Mouse (Mus musculus) frontal cortex, adult (tissue): ENCODE results near the gene Nkain4.
A peak's percentile ranks its signal among the peaks of the same experiment; 100 is the strongest.

Source experiments
- ATAC-seq: cut with Nextera tagmentation; 2 replicates; pipeline ENCODE4 v1.9.2; 2017; ENCODE audit warnings: mild to moderate bottlenecking, moderate library complexity, mixed read lengths; ENCODE audit not compliant: low TSS enrichment

Nkain4 gene

GRCm38 (mm10) chr2:180952731-180953171, 1.7 kb downstream of the Nkain4 start:
- ATAC-seq = 0 out of 2 replicates have a peak, but pooled peaks have one; percentile 19

- no peak for ATAC-seq
Measured at GRCm38 (mm10) chr2:180949947-180950346, 4.6 kb downstream of the Nkain4 start.

DNA sequence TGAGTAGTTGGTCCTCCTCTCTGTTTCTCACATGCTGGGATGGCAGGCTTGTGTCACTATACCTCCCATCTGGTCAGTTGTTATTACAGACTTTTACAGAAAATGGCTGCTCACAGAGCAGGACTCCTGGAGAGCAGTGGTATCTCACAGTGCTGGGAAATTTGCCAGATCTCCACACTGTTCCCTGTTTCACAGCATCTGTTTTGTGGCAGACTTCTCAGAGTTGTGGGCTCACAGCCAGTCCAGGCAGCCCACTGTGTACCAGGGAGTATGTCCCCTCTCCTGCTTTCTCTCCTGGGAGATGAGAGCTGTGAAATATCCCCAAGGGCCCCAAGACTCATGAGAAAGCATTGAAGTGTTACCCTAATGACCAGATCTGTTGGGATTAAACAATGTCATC, 12.6 kb downstream of the Nkain4 start:
- no peak for ATAC-seq

DNA sequence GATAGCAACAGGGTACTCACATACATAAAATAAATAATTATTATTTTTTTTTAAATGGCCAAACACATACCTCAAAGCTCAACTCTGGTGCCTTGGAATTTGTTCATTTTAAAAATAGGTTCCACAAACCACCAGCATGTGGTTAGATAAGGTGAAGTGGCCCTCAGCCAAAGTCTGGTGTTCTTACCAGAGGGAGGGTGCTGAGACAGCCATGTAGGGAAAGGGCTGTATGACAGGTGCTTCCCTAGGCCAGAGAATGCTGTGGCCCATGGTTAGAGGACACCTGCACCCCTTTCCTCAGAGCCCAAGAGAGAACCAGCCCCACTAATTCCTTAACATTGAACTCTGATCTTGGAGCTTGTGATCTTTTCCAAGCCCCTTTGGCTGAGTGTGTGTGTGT, 14.3 kb downstream of the Nkain4 start:
- ATAC-seq = no peak

DNA sequence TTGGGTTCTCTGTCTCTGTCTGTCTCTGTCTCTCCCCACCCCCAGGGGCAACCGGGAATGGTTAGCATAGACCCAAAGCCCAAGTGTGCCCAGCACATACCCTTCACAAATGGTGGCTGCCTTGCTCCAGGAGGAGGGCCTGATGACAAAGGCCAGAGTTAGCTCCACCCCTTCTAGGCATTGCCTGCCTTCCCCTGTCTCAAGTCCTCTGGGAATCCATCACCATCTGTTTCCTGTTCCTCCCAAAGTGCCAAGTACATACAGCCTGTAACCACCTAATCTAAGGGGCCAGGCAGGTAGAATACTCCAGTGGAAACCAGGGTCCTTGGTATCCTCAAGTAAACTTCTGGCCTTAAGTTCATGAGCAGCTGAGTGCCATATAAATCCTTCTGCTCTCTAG, 22.1 kb downstream of the Nkain4 start:
- no peak for ATAC-seq

- ATAC-seq = no peak
Measured at GRCm38 (mm10) chr2:180928723-180929122, 25.8 kb downstream of the Nkain4 start, which contains the start of gene Birc7. Birc7 (plus strand) TSS chr2:180929023.

- ATAC-seq = 0 out of 2 replicates have a peak, but pooled peaks have one; percentile 35
Measured at GRCm38 (mm10) chr2:180925176-180925575, 29.3 kb downstream of the Nkain4 start.

DNA sequence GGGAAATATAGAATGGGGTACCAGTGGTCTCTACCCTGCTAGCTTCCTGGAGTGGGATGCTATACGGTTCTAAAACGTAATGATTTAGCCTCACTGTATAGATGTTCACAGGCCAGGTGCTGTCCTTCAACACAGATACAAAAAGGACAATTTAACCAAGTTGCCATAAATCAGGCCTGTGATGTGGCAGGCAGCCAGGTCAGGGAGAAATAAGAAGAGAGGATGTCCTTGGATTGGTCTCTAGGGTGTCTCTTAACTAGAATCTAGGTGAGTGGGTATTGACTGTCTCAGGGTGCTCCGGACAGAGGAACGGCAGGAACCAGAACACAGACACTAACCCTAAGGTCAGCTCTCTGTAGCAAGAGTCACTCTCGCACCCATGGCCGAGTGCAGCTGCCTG, 31.8 kb downstream of the Nkain4 start:
- ATAC-seq = no peak

DNA sequence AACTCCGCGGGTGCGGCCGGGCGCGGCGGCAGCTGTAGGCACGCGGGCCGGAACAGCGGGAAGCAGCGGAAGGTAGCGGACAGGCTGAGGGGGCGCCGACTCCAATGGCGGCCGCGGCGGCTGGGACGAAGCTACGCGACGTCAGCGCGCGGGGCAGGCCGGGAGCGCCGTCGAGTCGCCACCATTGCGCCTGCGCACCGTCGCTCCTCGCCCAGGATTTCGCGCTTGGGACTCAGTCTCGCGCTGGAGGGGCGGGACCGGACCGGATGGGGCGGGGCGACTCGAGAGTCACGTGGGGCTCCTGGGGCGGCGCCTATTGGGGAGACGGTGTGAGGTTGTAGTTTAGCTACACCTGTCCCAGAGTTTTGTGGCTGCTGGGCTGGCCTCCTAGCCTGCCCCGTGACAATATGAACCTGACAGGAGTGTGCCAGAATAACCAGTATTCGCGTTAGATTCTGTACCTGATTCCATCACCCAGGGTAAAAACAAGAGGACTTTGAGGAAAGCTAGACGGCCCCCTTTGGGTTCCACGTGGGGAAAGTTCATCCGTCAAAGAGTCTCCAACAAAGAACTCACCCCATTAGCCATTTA, 33.6 kb downstream of the Nkain4 start, which contains the start of gene Ythdf1:
Gene Ythdf1 (minus strand): TSS at position 140 of the 591 bp plus-strand sequence.
- ATAC-seq = peak; percentile 89

GRCm38 (mm10) chr2:180919913-180920809, 34.3 kb downstream of the Nkain4 start:
- 0 out of 2 replicates have a peak, but pooled peaks have one; percentile 5 for ATAC-seq

GRCm38 (mm10) chr2:180915886-180916433, 38.5 kb downstream of the Nkain4 start:
- no peak for ATAC-seq

GRCm38 (mm10) chr2:180910928-180911327, 43.6 kb downstream of the Nkain4 start:
- ATAC-seq = peak; percentile 72

- no peak for ATAC-seq
Measured at GRCm38 (mm10) chr2:180905556-180906221, 48.8 kb downstream of the Nkain4 start.

DNA sequence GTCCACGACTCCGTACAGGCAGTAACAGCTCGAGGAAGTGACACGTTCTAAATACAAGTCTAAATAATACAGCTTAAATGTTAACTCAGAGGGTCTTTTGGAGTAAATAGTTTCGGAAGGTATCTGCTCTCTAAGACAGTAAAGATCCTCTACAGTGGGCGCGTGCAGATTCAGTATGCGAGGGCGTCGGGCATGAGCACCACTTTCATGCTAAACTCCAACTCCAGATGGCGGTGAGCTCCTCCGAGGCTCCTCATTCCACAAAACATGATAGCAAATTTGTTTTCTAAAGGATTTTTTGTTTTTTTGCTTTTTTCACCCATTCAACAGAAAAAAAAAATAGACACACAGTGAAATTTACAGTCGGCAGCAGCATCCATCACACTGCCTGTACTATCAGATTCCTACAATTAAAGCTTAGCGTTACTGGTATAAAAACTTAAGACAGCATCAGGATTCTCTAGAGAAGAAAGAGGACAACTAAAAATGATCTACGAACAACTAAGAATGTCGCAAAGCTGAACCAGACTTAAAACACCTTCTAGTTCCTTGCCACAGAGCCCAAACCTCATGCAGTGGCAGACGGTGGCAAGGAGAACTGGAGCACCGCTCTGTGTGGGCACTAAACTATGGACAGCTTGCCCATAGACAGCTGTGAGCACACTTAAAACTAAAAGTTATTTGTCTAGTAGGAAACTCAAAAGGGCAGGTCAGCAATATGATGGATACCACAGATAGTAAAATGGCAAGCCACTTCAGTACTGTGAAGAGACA, 49.9 kb downstream of the Nkain4 start:
- peak; percentile 63; the same call in 1 of the 2 replicates for ATAC-seq

- ATAC-seq = no peak
Measured at GRCm38 (mm10) chr2:180902086-180902485, 52.4 kb downstream of the Nkain4 start.

DNA sequence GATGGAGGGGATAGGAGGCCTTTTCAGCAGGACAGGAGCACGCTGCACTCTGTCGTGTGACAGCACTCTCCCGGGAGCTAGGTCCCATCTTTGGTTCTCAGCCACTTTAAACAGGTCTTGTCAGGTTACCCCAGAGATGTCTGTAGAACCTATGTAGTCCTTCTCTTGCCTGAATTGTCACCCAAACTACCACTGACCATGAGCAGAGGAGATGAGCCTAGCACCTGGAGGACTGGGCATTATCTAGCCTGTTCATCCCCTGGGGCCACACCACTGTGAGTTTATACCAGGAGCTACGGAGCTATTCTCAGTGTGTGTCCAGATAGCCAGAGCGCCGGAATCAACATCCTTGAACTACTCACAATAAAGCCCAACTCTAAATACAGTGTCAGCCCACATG, 56.6 kb downstream of the Nkain4 start:
- no peak for ATAC-seq

- ATAC-seq = peak; percentile 9; the same call in 1 of the 2 replicates
Measured at GRCm38 (mm10) chr2:180896819-180897625, 57.5 kb downstream of the Nkain4 start.

DNA sequence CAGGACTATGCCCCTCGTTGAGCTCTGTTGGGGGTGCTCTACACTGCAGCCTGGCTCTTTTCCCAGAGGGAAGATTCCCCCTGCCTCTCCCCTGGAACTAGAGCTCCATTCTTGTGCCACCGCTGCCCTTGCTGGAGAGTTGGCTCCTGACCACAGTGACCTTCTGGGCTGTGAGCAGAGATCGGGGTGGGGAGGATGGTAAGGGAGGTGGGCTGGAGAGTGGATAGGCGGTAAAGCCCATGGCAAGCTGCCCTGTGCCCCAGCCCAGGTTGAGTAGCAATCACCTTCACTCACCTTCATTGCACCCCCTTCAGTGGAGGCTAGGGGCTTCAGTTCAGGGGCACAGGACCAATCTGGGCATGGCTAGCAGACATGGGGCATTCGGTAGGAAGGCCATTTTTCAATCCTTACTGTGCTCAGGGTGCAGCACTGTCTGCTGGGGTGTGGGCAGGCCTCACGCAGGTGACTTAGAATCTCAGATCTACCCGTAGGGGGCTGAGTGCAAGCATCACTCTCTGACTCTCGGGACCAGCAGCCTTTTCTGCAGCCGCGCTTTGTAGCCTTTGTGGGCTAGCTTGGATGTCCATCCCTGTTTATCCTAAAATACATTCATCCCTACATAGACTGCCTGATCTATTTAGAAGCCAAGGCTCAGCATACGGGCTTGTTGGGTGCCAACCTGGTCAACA, 58.5 kb downstream of the Nkain4 start:
- ATAC-seq = no peak

- no peak for ATAC-seq
Measured at GRCm38 (mm10) chr2:180895321-180895720, 59.2 kb downstream of the Nkain4 start.

DNA sequence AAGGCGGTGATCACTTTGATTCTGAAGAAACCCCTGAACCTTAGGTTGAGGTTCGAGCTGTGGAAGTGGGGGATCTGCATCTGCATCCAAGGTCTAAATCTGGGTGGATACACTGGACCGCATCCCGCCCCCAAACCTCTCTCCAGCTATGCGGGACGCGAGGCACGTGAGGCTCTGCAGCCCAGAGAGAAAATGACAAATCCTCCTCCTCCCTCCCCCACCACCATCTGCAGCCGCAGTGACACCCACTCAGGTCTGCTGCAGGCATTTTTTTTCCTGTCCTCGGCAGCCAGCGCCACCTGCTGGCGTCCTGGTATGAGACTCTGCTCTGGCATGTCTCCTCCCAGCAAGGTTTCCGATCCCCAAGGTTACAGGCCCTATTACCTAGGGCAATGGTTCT, 59.8 kb downstream of the Nkain4 start:
- no peak; the same call in 1 of the 2 replicates for ATAC-seq
